Mouse (Mus musculus) thymus, adult 18-20 months (tissue): Measurements from ENCODE around the gene Psph.
A peak's percentile ranks its signal among the peaks of the same experiment; 100 is the strongest.
"Not testable (repeated sequence)": the region's sequence is repeated elsewhere in the genome, so short reads cannot be mapped to it uniquely, and the experiment has no call there.

Source experiments
- DNase-seq, 2 experiments: peaks; one replicate each; pipeline ENCODE4 v3.0.0; 2022; ENCODE audit warnings: mixed read lengths in 2 of 2

The Psph gene

GRCm38 (mm10) chr5:129786818-129787790 lies at the start of gene Psph:
Gene Psph (minus strand): TSS chr5:129787449.
- DNase-seq: peak; percentile 94

- DNase-seq: not testable (repeated sequence)
These were observed 3.3 kb upstream of the Psph start for GRCm38 (mm10) chr5:129790591-129790990.

- DNase-seq: no peak
These were observed 757 bp upstream of the Psph start for GRCm38 (mm10) chr5:129787818-129788593.

GRCm38 (mm10) chr5:129786161-129786560 lies 1.1 kb downstream of the Psph start:
- no peak for DNase-seq

GRCm38 (mm10) chr5:129785235-129785870 lies 1.9 kb downstream of the Psph start:
- DNase-seq: no peak

GRCm38 (mm10) chr5:129782211-129782610 lies 5.0 kb downstream of the Psph start:
- DNase-seq: no peak

GRCm38 (mm10) chr5:129780131-129780530 lies 7.1 kb downstream of the Psph start:
- DNase-seq: no peak

GRCm38 (mm10) chr5:129778996-129779716 lies 8.1 kb downstream of the Psph start:
- peak; percentile 48 to 55 for DNase-seq

GRCm38 (mm10) chr5:129778348-129778995 lies 8.8 kb downstream of the Psph start:
- no peak for DNase-seq

GRCm38 (mm10) chr5:129774661-129775060 lies 12.6 kb downstream of the Psph start:
- DNase-seq: no peak

GRCm38 (mm10) chr5:129773330-129773729 lies 13.9 kb downstream of the Psph start:
- DNase-seq: not testable (repeated sequence)

GRCm38 (mm10) chr5:129772433-129772832 lies 14.8 kb downstream of the Psph start:
- no peak for DNase-seq

GRCm38 (mm10) chr5:129770443-129771355 lies 16.6 kb downstream of the Psph start:
- DNase-seq: no peak

GRCm38 (mm10) chr5:129761865-129762540 lies 25.2 kb downstream of the Psph start:
- DNase-seq: no peak

- no peak for DNase-seq
These were observed 27.2 kb downstream of the Psph start for GRCm38 (mm10) chr5:129759929-129760480.

GRCm38 (mm10) chr5:129756886-129757285 lies 30.4 kb downstream of the Psph start:
- no peak for DNase-seq

GRCm38 (mm10) chr5:129744050-129744449 lies 43.2 kb downstream of the Psph start:
- no peak for DNase-seq

GRCm38 (mm10) chr5:129742903-129743488 lies 44.3 kb downstream of the Psph start:
- DNase-seq: no peak

- no peak for DNase-seq
These were observed 46.3 kb downstream of the Psph start for GRCm38 (mm10) chr5:129740976-129741375.
